Mouse (Mus musculus): ENCODE data around the gene Gm10972. TPM values are rescaled to one million over a fixed set of nuclear protein-coding genes. Genes with fewer than 3 reads are reported as not detected.
"Not testable (repeated sequence)": the region's sequence is repeated elsewhere in the genome, so short reads cannot be mapped to it uniquely, and the experiment has no call there.

The Gm10972 gene
- polyA plus RNA-seq, 1 experiment from 2014 or later: not detected

DNA sequence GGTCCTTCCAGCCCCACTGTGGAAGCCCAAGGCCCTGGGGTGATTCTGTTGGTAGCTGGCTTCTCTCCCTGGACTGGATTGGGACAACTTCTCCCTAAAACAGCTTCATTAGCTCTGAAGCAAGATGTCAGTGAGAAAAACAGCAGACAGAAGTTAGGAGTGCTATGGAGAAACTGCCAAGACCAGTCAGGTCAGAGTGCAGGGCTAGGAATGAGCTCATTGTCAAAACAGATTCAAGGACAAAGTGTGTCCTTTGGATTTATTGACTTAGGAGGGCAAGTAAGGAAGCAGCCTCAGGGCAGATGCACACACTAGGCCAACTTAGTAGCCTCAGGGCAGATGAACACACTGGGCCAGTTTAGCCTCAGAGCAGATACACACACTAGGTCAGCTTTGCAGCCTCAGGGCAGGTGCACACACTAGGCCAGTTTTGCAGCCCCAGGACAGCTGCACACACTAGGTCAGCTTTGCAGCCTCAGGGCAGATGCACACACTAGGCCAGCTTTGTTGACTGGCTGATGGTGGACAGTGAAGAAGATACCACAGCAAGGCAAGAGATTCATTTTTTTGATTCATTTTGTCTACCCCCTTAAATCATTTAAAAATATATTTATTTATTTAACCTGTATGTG, 47.8 kb downstream of the Gm10972 start:
- no peaks in the 10 kb centered on the region for H3K9me3 ChIP-seq (ENCODE audit: control insufficient read depth, low read length)
- no peak overlapping the region for H3K27ac ChIP-seq (ENCODE audit: low read depth, low read length)
- H3K27me3 ChIP-seq (ENCODE audit: control insufficient read depth, insufficient read depth, low read length): no peaks in the 10 kb centered on the region
- no peak for ATAC-seq (ENCODE audit: low FRiP score)
- no peak overlapping the region for H3K9ac ChIP-seq (ENCODE audit: low read depth, low read length)
- no peak overlapping the region for H3K4me3 ChIP-seq (ENCODE audit: low read depth, low read length)
- no peak overlapping the region for H3K4me2 ChIP-seq (replicated peaks; ENCODE audit: low read depth, low read length)
- DNase-seq (ENCODE audit: low spot score): no peak
- H3K36me3 ChIP-seq (ENCODE audit: control insufficient read depth, insufficient read depth, low read length): no peaks in the 10 kb centered on the region
- H3K4me1 ChIP-seq (replicated peaks; ENCODE audit: control insufficient read depth, insufficient read depth, low read length): no peaks in the 10 kb centered on the region

- H3K9ac ChIP-seq (ENCODE audit: low read depth, low read length); H3K4me1 ChIP-seq (replicated peaks; ENCODE audit: control insufficient read depth, insufficient read depth, low read length); H3K4me2 ChIP-seq (replicated peaks; ENCODE audit: low read depth, low read length); H3K27ac ChIP-seq (ENCODE audit: low read depth, low read length); H3K27me3 ChIP-seq (ENCODE audit: control insufficient read depth, insufficient read depth, low read length); DNase-seq (ENCODE audit: low spot score); H3K4me3 ChIP-seq (ENCODE audit: low read depth, low read length); ATAC-seq (ENCODE audit: low FRiP score); H3K9me3 ChIP-seq (ENCODE audit: control insufficient read depth, low read length); H3K36me3 ChIP-seq (ENCODE audit: control insufficient read depth, insufficient read depth, low read length): not testable (repeated sequence)
- 87% methylated on average over 4 of the region's 4 CpGs for WGBS
These were observed 48.8 kb downstream of the Gm10972 start for GRCm38 (mm10) chr3:94691694-94692093.

Other genes with a start within 250 kb of the Gm10972 start
- gene Lingo4, start 244.6 kb upstream of the Gm10972 start, polyA plus RNA-seq (2014; fragmentation: Nextera tagmentation; extraction: Ambion mirVana): 0.22 and 0.32 TPM in 2 replicates
- 51.5 and 58.7 TPM in 2 replicates for gene Tdrkh, start 229.8 kb upstream of the Gm10972 start, polyA plus RNA-seq (2014; fragmentation: Nextera tagmentation; extraction: Ambion mirVana)
- gene Mrpl9, start 199.8 kb upstream of the Gm10972 start, polyA plus RNA-seq (2014; fragmentation: Nextera tagmentation; extraction: Ambion mirVana): 70.5 and 72.1 TPM in 2 replicates
- gene Oaz3, start 199.2 kb upstream of the Gm10972 start, polyA plus RNA-seq (2014; fragmentation: Nextera tagmentation; extraction: Ambion mirVana): 0.18 and 0.56 TPM in 2 replicates
- 164 and 210 TPM in 2 replicates for gene Celf3, start 164.8 kb upstream of the Gm10972 start, polyA plus RNA-seq (2014; fragmentation: Nextera tagmentation; extraction: Ambion mirVana)
- 15.5 and 19.7 TPM in 2 replicates for gene Riiad1, start 162.8 kb upstream of the Gm10972 start, polyA plus RNA-seq (2014; fragmentation: Nextera tagmentation; extraction: Ambion mirVana)
- 40.6 and 42.4 TPM in 2 replicates for gene Snx27, start 60.4 kb upstream of the Gm10972 start, polyA plus RNA-seq (2014; fragmentation: Nextera tagmentation; extraction: Ambion mirVana)
- gene Tuft1, start 15.8 kb downstream of the Gm10972 start, polyA plus RNA-seq (2014; fragmentation: Nextera tagmentation; extraction: Ambion mirVana): 3.9 and 4.5 TPM in 2 replicates
- gene Selenbp2, start 50.4 kb downstream of the Gm10972 start, polyA plus RNA-seq (2014; fragmentation: Nextera tagmentation; extraction: Ambion mirVana): not detected in 2 replicates
- 2.7 and 3.5 TPM in 2 replicates for gene Cgn, start 143.4 kb downstream of the Gm10972 start, polyA plus RNA-seq (2014; fragmentation: Nextera tagmentation; extraction: Ambion mirVana)
- gene Pogz, start 194.5 kb downstream of the Gm10972 start, polyA plus RNA-seq (2014; fragmentation: Nextera tagmentation; extraction: Ambion mirVana): 23.8 and 24.3 TPM in 2 replicates
- 357 and 379 TPM in 2 replicates for gene Psmb4, start 243.8 kb downstream of the Gm10972 start, polyA plus RNA-seq (2014; fragmentation: Nextera tagmentation; extraction: Ambion mirVana)